Mouse (Mus musculus) stomach, postnatal 0 days (tissue): ENCODE measurements around the gene Upk3a.

Source experiments
- CTCF ChIP-seq: IDR thresholded peaks from 2 replicates; pipeline ENCODE4 v1.5.1; 2016; ENCODE audit warnings: antibody characterized with exemption, low read depth, mild to moderate bottlenecking, moderate library complexity
- EP300 ChIP-seq: optimal IDR thresholded peaks from 2 replicates; pipeline ENCODE3; 2016; ENCODE audit warnings: antibody characterized with exemption

GRCm38 (mm10) chr15:84987874-84988825 lies 28.8 kb upstream of the Upk3a start, which contains the start of gene 5031439G07Rik:
- TF ChIP-seq CTCF = no peak
- no peak for TF ChIP-seq EP300
